Mouse (Mus musculus) forebrain, embryonic 16.5 days (tissue): ENCODE data around the gene Galnt18. TPM values are rescaled to one million over a fixed set of nuclear protein-coding genes. Genes with fewer than 3 reads are reported as not detected.

Experiments used
- ATAC-seq: fragments of 200-750 bp; cut with Nextera tagmentation; 2 replicates; pipeline ENCODE4 v1.8.0; 2017; ENCODE audit warnings: mild to moderate bottlenecking, moderate library complexity
- H3K27ac ChIP-seq: fragments of 300-500 bp; sonication (generic); 2 replicates; pipeline ENCODE4 v1.5.1; 2014; ENCODE audit warnings: low read length, control low read depth
- H3K27me3 ChIP-seq: fragments of 300-500 bp; sonication (generic); replicated peaks from 2 replicates; pipeline ENCODE4 v1.6.1; 2014; ENCODE audit warnings: low read length; ENCODE audit not compliant: control insufficient read depth, insufficient read depth
- H3K36me3 ChIP-seq: fragments of 300-500 bp; sonication (generic); 2 replicates; pipeline ENCODE4 v1.6.1; 2014; ENCODE audit not compliant: control insufficient read depth, insufficient read depth
- H3K4me1 ChIP-seq: fragments of 300-500 bp; sonication (generic); replicated peaks from 2 replicates; pipeline ENCODE4 v1.6.1; 2014; ENCODE audit warnings: low read length; ENCODE audit not compliant: control insufficient read depth, insufficient read depth
- H3K4me2 ChIP-seq: fragments of 300-500 bp; sonication (generic); 2 replicates; pipeline ENCODE4 v1.6.1; 2014; ENCODE audit warnings: mild to moderate bottlenecking, low read length, control low read depth
- H3K4me3 ChIP-seq: fragments of 300-500 bp; sonication (generic); replicated peaks from 2 replicates; pipeline ENCODE4 v1.5.1; 2014; ENCODE audit warnings: mild to moderate bottlenecking, low read length, control low read depth
- H3K9ac ChIP-seq: fragments of 300-500 bp; sonication (generic); replicated peaks from 2 replicates; pipeline ENCODE4 v1.6.1; 2014; ENCODE audit warnings: low read depth, low read length, control low read depth
- H3K9me3 ChIP-seq: fragments of 300-500 bp; sonication (generic); 2 replicates; pipeline ENCODE4 v1.6.1; 2016; ENCODE audit warnings: low read length; ENCODE audit not compliant: control insufficient read depth
- WGBS: fragments of 180-500 bp; shearing (Covaris S2); extraction: QIAGEN DNeasy Blood & Tissue Kit; methylation state at CpG from one replicate; pipeline ENCODE4 v1.1.7; 2014; 5-methylcytosine and 5-hydroxymethylcytosine counted together
- polyA plus RNA-seq: library from polyadenylated mRNA; unstranded; fragments of >200 nt; fragmentation: Nextera tagmentation; extraction: Ambion mirVana; gene quantifications from 2 replicates; pipeline ENCODE4 v1.2.1, GENCODE M21; 2015

Gene Galnt18
- polyA plus RNA-seq, 1 experiment from 2014 or later: 13.6 TPM

GRCm38 (mm10) chr7:111711045-111711808 lies 68.5 kb downstream of the Galnt18 start:
- Histone ChIP-seq H3K9ac (no peak overlapping the region), H3K9me3 (no peaks in the 10 kb centered on the region), H3K27me3 (no peaks in the 10 kb centered on the region), H3K4me3 (no peak overlapping the region), H3K4me2 (no peak overlapping the region), H3K4me1 (no peaks in the 10 kb centered on the region; the same call in 1 of the 2 replicates), H3K27ac (no peak overlapping the region), H3K36me3 (no peaks in the 10 kb centered on the region)
- 73% methylated on average over 6 of the region's 6 CpGs for WGBS
- no peak for ATAC-seq

GRCm38 (mm10) chr7:111710311-111710710 lies 69.5 kb downstream of the Galnt18 start:
- no peak overlapping the region for H3K4me3 ChIP-seq
- H3K9me3 ChIP-seq: no peaks in the 10 kb centered on the region
- H3K9ac ChIP-seq: no peak overlapping the region
- WGBS: 52% methylated on average over 4 of the region's 4 CpGs
- no peaks in the 10 kb centered on the region for H3K27me3 ChIP-seq
- H3K4me1 ChIP-seq: no peaks in the 10 kb centered on the region; the same call in 1 of the 2 replicates
- ATAC-seq: no peak
- H3K27ac ChIP-seq: no peak overlapping the region
- H3K4me2 ChIP-seq: no peak overlapping the region
- no peaks in the 10 kb centered on the region for H3K36me3 ChIP-seq

- H3K4me3 ChIP-seq: no peak overlapping the region
- no peak for ATAC-seq
- no peaks in the 10 kb centered on the region for H3K27me3 ChIP-seq
- no peak overlapping the region for H3K4me2 ChIP-seq
- no peaks in the 10 kb centered on the region for H3K36me3 ChIP-seq
- H3K27ac ChIP-seq: no peak overlapping the region
- 71% methylated on average over 1 of the region's 1 CpGs for WGBS
- H3K4me1 ChIP-seq: no peaks in the 10 kb centered on the region; the same call in 1 of the 2 replicates
- no peak overlapping the region for H3K9ac ChIP-seq
- no peaks in the 10 kb centered on the region for H3K9me3 ChIP-seq
These were observed 71.2 kb downstream of the Galnt18 start for GRCm38 (mm10) chr7:111708563-111708962.

GRCm38 (mm10) chr7:111702961-111703360 lies 76.8 kb downstream of the Galnt18 start:
- Histone ChIP-seq H3K4me1 (0 out of 2 replicates have a peak, but pooled peaks cover 2% of the 10 kb centered on the region), H3K27me3 (no peaks in the 10 kb centered on the region), H3K9me3 (no peaks in the 10 kb centered on the region), H3K4me2 (no peak overlapping the region), H3K27ac (no peak overlapping the region), H3K36me3 (no peaks in the 10 kb centered on the region), H3K4me3 (no peak overlapping the region), H3K9ac (no peak overlapping the region)
- ATAC-seq: no peak
- WGBS: 73% methylated on average over 2 of the region's 2 CpGs

GRCm38 (mm10) chr7:111701788-111702187 lies 78.0 kb downstream of the Galnt18 start:
- no peak for ATAC-seq
- Histone ChIP-seq H3K9me3 (no peaks in the 10 kb centered on the region), H3K4me2 (no peak overlapping the region), H3K27ac (no peak overlapping the region), H3K4me3 (no peak overlapping the region), H3K9ac (no peak overlapping the region), H3K36me3 (no peaks in the 10 kb centered on the region), H3K27me3 (no peaks in the 10 kb centered on the region), H3K4me1 (0 out of 2 replicates have a peak, but pooled peaks cover 2% of the 10 kb centered on the region)

GRCm38 (mm10) chr7:111699446-111699845 lies 80.3 kb downstream of the Galnt18 start:
- no peak overlapping the region for H3K4me3 ChIP-seq
- H3K27me3 ChIP-seq: no peaks in the 10 kb centered on the region
- ATAC-seq: no peak
- no peak overlapping the region for H3K27ac ChIP-seq
- 39% methylated on average over 3 of the region's 3 CpGs for WGBS
- H3K4me1 ChIP-seq: 0 out of 2 replicates have a peak, but pooled peaks cover 2% of the 10 kb centered on the region
- no peaks in the 10 kb centered on the region for H3K9me3 ChIP-seq
- H3K36me3 ChIP-seq: no peaks in the 10 kb centered on the region
- H3K9ac ChIP-seq: no peak overlapping the region
- H3K4me2 ChIP-seq: no peak overlapping the region

GRCm38 (mm10) chr7:111696226-111696625 lies 83.6 kb downstream of the Galnt18 start:
- no peak for ATAC-seq
- H3K36me3 ChIP-seq: no peaks in the 10 kb centered on the region
- H3K4me3 ChIP-seq: no peak overlapping the region
- no peak overlapping the region for H3K4me2 ChIP-seq
- no peak overlapping the region for H3K27ac ChIP-seq
- no peaks in the 10 kb centered on the region for H3K27me3 ChIP-seq
- H3K4me1 ChIP-seq: peaks cover 13% of the 10 kb centered on the region
- no peak overlapping the region for H3K9ac ChIP-seq
- H3K9me3 ChIP-seq: no peaks in the 10 kb centered on the region

- Histone ChIP-seq H3K27me3 (no peaks in the 10 kb centered on the region), H3K27ac (no peak overlapping the region), H3K4me1 (peaks cover 12% of the 10 kb centered on the region), H3K9me3 (no peaks in the 10 kb centered on the region), H3K36me3 (no peaks in the 10 kb centered on the region), H3K4me3 (no peak overlapping the region), H3K9ac (no peak overlapping the region), H3K4me2 (no peak overlapping the region)
- 76% methylated on average over 6 of the region's 6 CpGs for WGBS
- peak; percentile 49 for ATAC-seq
These were observed 85.5 kb downstream of the Galnt18 start for GRCm38 (mm10) chr7:111694312-111694711.

GRCm38 (mm10) chr7:111692641-111693261 lies 87.0 kb downstream of the Galnt18 start:
- no peaks in the 10 kb centered on the region for H3K27me3 ChIP-seq
- no peaks in the 10 kb centered on the region for H3K9me3 ChIP-seq
- H3K27ac ChIP-seq: no peak overlapping the region
- H3K4me2 ChIP-seq: no peak overlapping the region
- ATAC-seq: peak; percentile 89
- H3K4me3 ChIP-seq: no peak overlapping the region
- H3K36me3 ChIP-seq: no peaks in the 10 kb centered on the region
- no peak overlapping the region for H3K9ac ChIP-seq
- 44% methylated on average over 9 of the region's 9 CpGs for WGBS
- peaks cover 12% of the 10 kb centered on the region for H3K4me1 ChIP-seq
